Mouse (Mus musculus) left cerebral cortex, adult 9 months (tissue): ENCODE measurements around the gene Rbm34.
A peak's percentile ranks its signal among the peaks of the same experiment; 100 is the strongest.
"Not testable (repeated sequence)": the region's sequence is repeated elsewhere in the genome, so short reads cannot be mapped to it uniquely, and the experiment has no call there.

Experiments
- DNase-seq, 2 experiments: peaks; one replicate each; pipeline ENCODE4 v3.0.0; 2022; ENCODE audit warnings: low spot score in 2 of 2

Rbm34 gene

GRCm38 (mm10) chr8:126970579-126971313 lies at the start of gene Rbm34:
Gene Rbm34, minus strand, starts transcription at chr8:126971071.
- peak; percentile 81 to 92 for DNase-seq

GRCm38 (mm10) chr8:127011668-127012067 lies 40.8 kb upstream of the Rbm34 start:
- no peak for DNase-seq

DNA sequence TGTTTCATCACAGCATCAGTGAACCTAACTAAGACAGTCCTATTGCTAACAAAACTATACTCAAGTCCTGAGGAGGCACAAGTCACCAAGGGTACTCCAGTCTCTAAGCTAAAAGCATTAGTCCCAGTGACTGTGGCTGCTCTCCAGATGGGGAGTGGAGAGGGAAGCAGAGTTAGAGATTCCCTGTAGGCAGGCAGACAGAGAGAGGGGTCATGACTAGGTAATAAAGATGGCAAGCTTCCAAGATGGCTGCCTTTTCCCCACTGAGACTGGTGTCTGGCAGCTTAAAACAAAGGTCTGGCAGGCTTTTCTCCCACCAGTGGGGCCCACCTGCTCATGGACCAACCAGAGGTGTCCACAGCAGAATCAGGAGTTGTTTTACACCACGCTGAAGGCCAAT lies 23.6 kb upstream of the Rbm34 start:
- DNase-seq, result no peak

DNA sequence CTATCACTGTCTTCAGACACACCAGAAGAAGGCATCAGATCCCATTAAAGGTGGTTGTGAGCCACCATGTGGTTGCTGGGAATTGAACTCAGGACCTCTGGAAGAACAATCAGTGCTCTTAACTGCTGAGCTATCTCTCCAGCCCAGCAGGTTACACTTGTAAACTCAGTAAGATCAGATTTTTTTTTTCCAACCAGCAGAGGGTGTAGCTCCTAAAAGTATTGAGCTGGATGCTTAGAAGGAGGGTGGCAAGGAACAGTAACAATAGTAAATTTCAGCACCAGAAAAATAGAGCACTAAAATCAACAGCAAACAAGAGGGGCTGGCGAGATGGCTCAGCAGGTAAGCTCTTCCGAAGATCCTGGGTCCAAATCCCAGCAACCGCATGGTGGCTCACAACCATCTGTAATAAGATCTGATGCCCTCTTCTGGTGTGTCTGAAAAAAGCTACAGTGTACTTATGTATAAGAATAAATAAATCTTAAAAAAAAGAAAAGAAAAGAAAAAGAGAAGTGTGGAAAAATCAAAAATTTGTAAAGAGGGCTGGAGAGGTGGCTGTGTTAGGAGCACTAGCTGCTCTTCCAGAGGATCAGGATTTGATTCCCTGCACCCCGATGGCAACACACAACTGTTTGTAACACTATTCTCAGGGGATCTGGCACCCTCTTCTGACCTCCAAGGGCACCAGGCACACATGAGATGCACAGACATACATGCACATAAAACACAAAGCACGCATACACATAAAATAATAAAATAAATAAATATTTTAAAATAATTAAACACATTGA lies 18.7 kb upstream of the Rbm34 start:
- DNase-seq, result no peak

DNA sequence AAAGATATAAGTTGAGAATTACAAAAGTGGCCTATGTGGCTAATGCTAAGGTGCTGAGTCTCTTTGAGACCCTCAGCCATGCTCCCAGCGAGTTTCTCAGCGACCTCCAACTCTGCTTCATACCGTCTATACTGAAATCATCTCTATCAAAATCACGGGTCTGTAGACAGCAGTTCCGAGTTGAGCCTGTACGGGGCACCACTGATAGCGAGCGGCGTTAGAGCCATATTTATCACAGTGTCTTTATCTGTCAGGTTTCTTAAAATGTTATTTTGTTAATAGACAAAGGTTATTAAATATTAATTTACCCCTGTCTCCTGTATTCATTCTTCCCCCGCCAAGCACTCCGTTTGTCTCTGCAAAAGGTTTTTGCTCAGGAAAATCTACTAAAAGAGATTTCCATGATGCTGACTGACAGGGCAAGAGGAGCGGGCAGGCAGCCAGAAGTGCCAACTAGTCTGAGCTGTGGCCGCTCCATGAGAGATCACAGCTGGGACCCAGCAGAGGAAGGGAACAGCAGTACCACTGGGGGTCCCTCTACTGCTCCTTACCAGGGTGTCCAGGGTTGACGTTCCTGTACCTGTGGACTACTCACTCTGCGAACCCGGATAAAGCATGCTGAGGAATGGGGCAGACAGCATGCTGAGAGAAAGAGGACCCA lies 17.6 kb upstream of the Rbm34 start:
- DNase-seq, result no peak

- peak; percentile 42 to 90 for DNase-seq
These were observed 15.6 kb upstream of the Rbm34 start for GRCm38 (mm10) chr8:126986495-126986894.

DNA sequence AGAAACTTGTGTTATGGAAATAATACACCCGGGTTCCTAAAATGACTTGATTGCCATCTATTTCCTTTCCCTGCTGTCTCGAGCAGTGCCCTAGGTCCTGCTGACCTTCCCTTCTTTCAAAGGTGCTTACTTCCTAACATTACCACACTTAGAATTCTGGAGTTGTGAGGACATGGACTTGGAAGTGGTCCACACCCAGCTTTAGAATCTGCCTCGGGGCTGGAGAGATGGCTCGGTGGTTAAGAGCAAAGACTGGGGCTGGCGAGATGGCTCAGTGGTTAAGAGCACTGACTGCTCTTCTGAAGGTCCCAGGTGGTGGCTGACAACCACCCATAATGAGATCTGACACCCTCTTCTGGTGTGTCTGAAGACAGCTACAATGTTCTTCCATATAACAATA lies 9.2 kb upstream of the Rbm34 start:
- no peak for DNase-seq

DNA sequence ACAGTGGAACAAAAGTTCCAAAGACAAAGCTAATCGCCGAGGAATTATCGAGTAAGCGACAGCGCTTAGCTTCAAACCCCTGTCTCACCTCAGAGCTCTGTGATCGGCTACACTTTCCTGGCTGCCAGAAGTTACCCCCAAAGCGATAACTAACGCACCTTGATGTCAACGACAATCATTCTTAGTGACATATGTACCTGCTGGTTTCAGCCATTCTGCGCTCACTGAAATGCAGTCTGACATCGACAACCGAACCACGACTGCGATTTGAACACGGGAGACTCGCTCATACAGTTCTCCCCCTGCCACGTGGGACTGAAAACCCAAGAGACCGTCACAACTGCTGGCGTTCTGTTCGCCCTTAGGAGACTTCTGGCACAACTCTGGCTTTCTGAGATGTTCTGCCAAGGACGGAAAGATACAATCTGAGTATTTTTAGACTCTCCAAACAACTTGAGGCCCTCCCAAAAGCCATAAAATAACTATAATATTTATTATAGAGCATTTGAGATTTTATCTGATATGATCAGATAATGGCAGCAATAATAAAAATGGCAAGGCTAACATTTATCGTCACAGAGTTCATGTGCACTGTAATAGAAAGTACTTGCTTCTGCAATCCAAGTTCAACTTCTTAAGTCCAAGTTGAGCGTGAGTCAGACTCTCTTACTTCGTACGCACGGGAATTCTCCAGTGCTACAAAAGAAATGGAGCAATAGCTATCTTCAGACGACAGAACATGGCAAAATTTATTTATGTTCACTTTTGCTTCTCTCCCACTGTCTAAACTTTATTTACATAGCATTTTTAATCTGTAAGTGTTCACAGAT lies 8.4 kb upstream of the Rbm34 start:
- DNase-seq, result no peak

DNA sequence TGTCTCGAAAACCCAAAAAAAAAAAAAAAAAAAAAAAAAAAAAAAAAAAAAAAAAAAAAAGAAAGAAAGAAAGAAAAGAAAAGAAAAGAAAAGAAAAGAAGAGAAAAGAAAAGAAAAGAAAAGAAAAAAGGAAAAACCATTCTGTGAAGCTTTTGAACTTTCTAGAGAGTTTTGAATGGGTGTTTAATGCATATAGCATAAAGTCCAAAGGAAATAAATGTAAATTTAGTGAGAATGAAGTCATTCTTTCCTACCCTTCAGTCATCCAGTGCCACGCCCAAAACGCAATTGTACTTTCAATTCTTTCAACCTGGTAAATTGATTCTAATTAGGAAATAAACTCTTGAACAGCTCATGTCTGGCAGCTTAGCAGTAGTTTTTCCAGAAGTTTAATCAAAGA lies 7.7 kb upstream of the Rbm34 start:
- DNase-seq, result not testable (repeated sequence)

DNA sequence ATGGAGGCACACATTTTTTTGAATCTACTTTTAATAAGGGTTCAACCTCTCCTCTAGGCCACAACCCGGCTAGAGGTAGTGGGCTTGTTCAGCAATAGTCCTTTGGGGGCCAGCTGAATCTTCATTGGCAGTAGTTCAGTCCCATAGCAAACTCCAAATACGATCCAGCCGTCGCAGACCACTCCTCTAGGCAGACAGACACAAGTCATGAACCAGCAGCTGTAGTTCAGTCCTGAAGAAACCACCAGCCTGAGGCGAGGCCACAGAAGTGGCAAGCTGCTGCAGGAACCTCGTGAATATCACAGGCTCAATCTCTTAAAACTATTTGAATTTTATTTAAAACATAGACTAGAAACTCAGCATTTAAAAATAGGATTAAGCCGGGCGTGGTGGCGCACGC lies 7.2 kb upstream of the Rbm34 start:
- DNase-seq, result no peak

GRCm38 (mm10) chr8:126976608-126977348 lies 5.9 kb upstream of the Rbm34 start:
- no peak for DNase-seq

DNA sequence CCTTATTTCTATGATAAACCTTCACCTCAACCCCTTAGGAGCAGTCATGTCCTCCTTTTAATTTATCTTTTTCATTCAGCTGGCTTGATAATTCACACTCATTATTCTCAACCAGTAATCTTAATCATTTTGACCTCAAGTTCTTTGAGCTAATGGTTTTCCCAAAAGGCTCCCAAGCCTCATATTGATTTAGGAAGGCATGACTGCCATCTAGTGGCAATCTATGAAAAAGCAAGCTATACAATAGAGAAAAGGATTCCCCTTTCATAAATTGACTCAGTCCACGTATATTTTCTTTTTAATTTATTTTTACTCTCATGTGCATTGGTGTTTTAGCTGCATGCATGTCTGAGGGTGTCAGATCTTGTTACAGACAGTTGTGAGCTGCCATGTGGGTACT lies 4.8 kb upstream of the Rbm34 start:
- DNase-seq, result no peak

GRCm38 (mm10) chr8:126974511-126974910 lies 3.6 kb upstream of the Rbm34 start:
- DNase-seq, result no peak

DNA sequence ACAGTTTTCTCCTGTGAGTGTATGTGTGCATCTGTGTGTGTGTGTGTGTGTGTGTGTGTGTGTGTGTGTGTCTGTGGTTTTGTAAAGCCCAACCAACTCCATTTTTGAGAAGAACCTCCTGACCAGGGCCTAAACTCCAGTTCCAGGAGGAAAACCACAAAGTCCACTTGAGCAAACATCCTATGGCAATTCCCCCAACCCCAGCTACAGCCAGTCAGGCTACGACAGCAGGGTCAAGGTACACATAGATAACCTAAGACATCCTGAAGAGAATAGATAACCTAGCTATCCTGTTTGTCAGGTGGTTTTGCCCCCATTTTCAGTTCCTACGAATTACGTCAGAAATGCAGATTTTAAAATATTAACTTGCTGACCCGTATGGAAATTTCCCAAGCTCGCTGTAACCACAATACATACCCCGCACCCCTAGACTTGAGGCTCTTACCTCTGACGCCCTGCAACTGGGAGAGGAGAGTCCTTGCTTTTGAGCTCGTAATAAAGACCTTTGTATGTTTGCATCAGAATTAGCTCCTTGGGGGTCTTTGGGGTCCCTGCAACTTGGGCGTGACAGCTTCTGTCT lies 2.9 kb upstream of the Rbm34 start:
- DNase-seq, result no peak

GRCm38 (mm10) chr8:126972649-126973048 lies 1.8 kb upstream of the Rbm34 start:
- DNase-seq, result no peak

DNA sequence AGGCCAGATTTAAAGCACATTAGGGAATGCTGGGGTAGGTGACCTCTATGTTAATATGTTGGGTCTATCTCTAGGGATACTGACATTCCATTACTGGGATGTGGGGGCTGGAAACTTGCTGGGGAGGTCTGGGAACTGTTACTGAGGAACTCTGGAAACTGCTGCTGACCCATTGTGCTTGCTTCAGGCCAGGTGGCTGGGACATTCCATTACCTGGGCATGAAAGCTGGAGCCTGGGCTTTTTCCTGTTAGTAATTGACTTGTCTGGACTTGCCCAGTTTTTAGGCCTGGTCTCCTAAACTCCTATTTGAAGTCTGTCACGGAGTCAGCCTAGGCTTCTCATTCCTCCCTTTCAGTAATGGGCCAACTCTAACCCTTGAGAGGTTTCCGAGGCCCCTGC lies 1.2 kb upstream of the Rbm34 start:
- DNase-seq, result no peak

- no peak for DNase-seq
These were observed 418 bp upstream of the Rbm34 start for GRCm38 (mm10) chr8:126971314-126971664.

DNA sequence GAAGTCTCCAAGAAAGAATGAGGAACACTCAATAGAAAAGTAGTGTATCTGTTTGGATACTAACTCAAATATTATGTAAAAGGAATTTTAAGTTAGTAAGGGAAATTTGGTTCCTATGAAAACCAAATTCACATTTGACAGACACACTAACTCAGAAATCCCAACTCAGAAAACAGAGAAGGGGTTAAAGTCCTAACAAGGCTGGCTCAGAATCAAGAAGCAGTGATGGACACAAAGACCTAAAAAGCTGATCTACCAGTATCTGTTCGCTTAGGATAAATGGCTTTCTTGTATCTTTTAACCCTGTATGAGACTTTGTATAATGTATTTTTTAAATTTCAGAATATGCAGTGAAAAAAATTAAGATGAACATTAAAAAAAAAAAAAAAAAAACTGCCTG lies 1.3 kb downstream of the Rbm34 start:
- DNase-seq, result no peak

DNA sequence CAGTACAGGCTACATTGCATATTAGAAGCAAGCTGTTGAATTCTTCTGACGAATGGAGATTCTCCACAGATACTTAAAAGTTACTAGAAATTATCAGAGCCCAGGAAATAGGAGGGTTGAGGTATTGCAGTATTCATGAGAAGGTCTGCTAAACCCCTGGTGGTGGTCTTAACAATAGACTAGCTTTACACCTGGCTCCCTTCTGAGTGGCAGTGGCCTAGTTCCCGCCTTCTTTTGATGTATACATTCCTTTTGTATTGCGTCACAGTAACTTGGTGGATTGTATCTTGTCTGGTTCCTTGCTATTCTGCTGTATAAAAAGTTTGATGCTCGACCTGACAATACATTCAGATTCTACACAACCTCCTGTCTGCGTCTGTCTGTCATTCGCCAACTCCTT lies 2.8 kb downstream of the Rbm34 start:
- DNase-seq, result no peak

- no peak for DNase-seq
These were observed 5.6 kb downstream of the Rbm34 start for GRCm38 (mm10) chr8:126965246-126965645.

GRCm38 (mm10) chr8:126962871-126963270 lies 8.0 kb downstream of the Rbm34 start:
- no peak for DNase-seq
